Mouse (Mus musculus) embryonic facial prominence, embryonic 10.5 days (tissue): ENCODE results near the gene Pdha1. TPM values are rescaled to one million over a fixed set of nuclear protein-coding genes. Genes with fewer than 3 reads are reported as not detected.
A peak's percentile ranks its signal among the peaks of the same experiment; 100 is the strongest.

Experiments used
- DNase-seq: peaks from one replicate; pipeline ENCODE4 v3.0.0-alpha.2; 2017; ENCODE audit warnings: low spot score
- H3K27ac ChIP-seq: fragments of 300-500 bp; sonication (generic); replicated peaks from 2 replicates; pipeline ENCODE4 v1.5.1; 2016; ENCODE audit warnings: mild to moderate bottlenecking
- H3K27me3 ChIP-seq: fragments of 300-500 bp; sonication (generic); replicated peaks from 2 replicates; pipeline ENCODE4 v1.6.1; 2016; ENCODE audit warnings: low read depth, mild to moderate bottlenecking; ENCODE audit not compliant: poor library complexity, severe bottlenecking
- H3K36me3 ChIP-seq: fragments of 300-500 bp; sonication (generic); replicated peaks from 2 replicates; pipeline ENCODE4 v1.6.1; 2016; ENCODE audit warnings: mild to moderate bottlenecking, moderate library complexity
- H3K4me1 ChIP-seq: fragments of 300-500 bp; sonication (generic); 2 replicates; pipeline ENCODE4 v1.6.1; 2016
- H3K4me3 ChIP-seq: fragments of 300-500 bp; sonication (generic); 2 replicates; pipeline ENCODE4 v1.5.1; 2016; ENCODE audit warnings: mild to moderate bottlenecking, moderate library complexity
- H3K9me3 ChIP-seq: fragments of 300-500 bp; sonication (generic); 2 replicates; pipeline ENCODE4 v1.6.1; 2016; ENCODE audit warnings: mild to moderate bottlenecking
- WGBS: fragments of 180-500 bp; shearing (Covaris S2); methylation state at CpG from one replicate; pipeline ENCODE4 v1.1.7; 2016; 5-methylcytosine and 5-hydroxymethylcytosine counted together
- polyA plus RNA-seq: library from polyadenylated mRNA; unstranded; fragments of >200 nt; fragmentation: Nextera tagmentation; extraction: Ambion mirVana; gene quantifications from 2 replicates; pipeline ENCODE4 v1.2.1, GENCODE M21; 2016

Gene Pdha1
- polyA plus RNA-seq, 1 experiment from 2014 or later: 97.0 TPM

GRCm38 (mm10) chrX:160134136-160134843 lies 3.9 kb downstream of the Pdha1 start:
- WGBS: 81% methylated on average over 11 of the region's 11 CpGs
- peaks cover 54% of the 10 kb centered on the region for H3K27me3 ChIP-seq

GRCm38 (mm10) chrX:160116658-160117057 lies 21.6 kb downstream of the Pdha1 start:
- 81% methylated on average over 3 of the region's 3 CpGs for WGBS
- DNase-seq: peak; percentile 42
- peaks cover 82% of the 10 kb centered on the region for H3K27me3 ChIP-seq
- no peaks in the 10 kb centered on the region for H3K4me1 ChIP-seq
- H3K9me3 ChIP-seq: no peaks in the 10 kb centered on the region
- no peak overlapping the region for H3K4me3 ChIP-seq
- no peak overlapping the region for H3K27ac ChIP-seq
- H3K36me3 ChIP-seq: peaks cover 22% of the 10 kb centered on the region

More at GRCm38 (mm10) chrX:160134136-160134843, 3.9 kb downstream of the Pdha1 start:
- no peaks in the 10 kb centered on the region for H3K9me3 ChIP-seq
- H3K4me1 ChIP-seq: peaks cover 15% of the 10 kb centered on the region
- no peak overlapping the region for H3K4me3 ChIP-seq
- DNase-seq: no peak
- H3K36me3 ChIP-seq: peaks cover 32% of the 10 kb centered on the region
- no peak overlapping the region for H3K27ac ChIP-seq

- H3K36me3 ChIP-seq: peaks cover 17% of the 10 kb centered on the region
- H3K4me1 ChIP-seq: no peaks in the 10 kb centered on the region
- H3K27me3 ChIP-seq: peaks cover 83% of the 10 kb centered on the region
- no peak for DNase-seq
- no peak overlapping the region for H3K4me3 ChIP-seq
- H3K9me3 ChIP-seq: no peaks in the 10 kb centered on the region
- no peak overlapping the region for H3K27ac ChIP-seq
Measured at GRCm38 (mm10) chrX:160116074-160116473, 22.1 kb downstream of the Pdha1 start.

- Histone ChIP-seq H3K9me3 (no peaks in the 10 kb centered on the region), H3K27ac (no peak overlapping the region), H3K4me1 (no peaks in the 10 kb centered on the region), H3K27me3 (peaks cover 80% of the 10 kb centered on the region), H3K4me3 (no peak overlapping the region), H3K36me3 (no peaks in the 10 kb centered on the region)
- DNase-seq: no peak
- WGBS: 95% methylated on average over 1 of the region's 1 CpGs
Measured at GRCm38 (mm10) chrX:160113777-160114176, 24.4 kb downstream of the Pdha1 start.

- no peak overlapping the region for H3K27ac ChIP-seq
- DNase-seq: no peak
- H3K9me3 ChIP-seq: no peaks in the 10 kb centered on the region
- 65% methylated on average over 4 of the region's 4 CpGs for WGBS
- H3K36me3 ChIP-seq: no peaks in the 10 kb centered on the region
- no peak overlapping the region for H3K4me3 ChIP-seq
- H3K4me1 ChIP-seq: no peaks in the 10 kb centered on the region
- H3K27me3 ChIP-seq: peaks cover 65% of the 10 kb centered on the region
Measured at GRCm38 (mm10) chrX:160107817-160108216, 30.4 kb downstream of the Pdha1 start.

GRCm38 (mm10) chrX:160091973-160092372 lies 46.2 kb downstream of the Pdha1 start:
- WGBS: 79% methylated on average over 1 of the region's 1 CpGs
- H3K4me3 ChIP-seq: no peak overlapping the region
- no peaks in the 10 kb centered on the region for H3K36me3 ChIP-seq
- H3K9me3 ChIP-seq: no peaks in the 10 kb centered on the region
- DNase-seq: no peak
- no peaks in the 10 kb centered on the region for H3K4me1 ChIP-seq
- H3K27me3 ChIP-seq: peaks cover 45% of the 10 kb centered on the region
- no peak overlapping the region for H3K27ac ChIP-seq

Other genes with a start within 250 kb of the Pdha1 start
- 0.12 and 0.20 TPM in 2 replicates for gene Map3k15, start 150.0 kb downstream of the Pdha1 start, polyA plus RNA-seq